Comparison of ENCODE assay signal across 7 mouse cellular contexts in the genomic region with DNA sequence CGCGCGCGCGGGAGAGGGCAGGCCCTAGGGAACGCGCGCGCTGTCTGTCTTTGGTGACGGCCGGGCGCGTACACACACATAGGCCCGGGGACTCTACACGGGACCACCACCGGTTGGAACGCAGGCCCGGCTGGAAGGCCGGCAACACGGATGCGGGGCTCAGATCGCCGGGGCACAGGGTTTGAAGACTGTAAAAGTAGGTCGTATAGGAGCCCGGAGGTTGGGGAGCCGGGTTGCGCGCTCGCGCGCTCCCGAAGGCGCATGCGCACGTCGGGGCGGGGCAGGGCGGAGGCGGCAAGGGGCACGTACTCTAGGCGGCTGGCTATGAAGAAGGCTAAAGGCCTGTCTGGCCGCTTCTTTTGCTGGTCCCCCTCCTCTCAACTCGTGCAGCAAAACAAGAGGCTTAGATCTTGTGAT. TPM values are rescaled to one million over a fixed set of nuclear protein-coding genes. Genes with fewer than 3 reads are reported as not detected.
A peak's percentile ranks its signal among the peaks of the same experiment; 100 is the strongest.
DNase-seq lines count a peak whose midpoint lies in the region; ATAC-seq and TF ChIP-seq lines count a peak whose summit lies in the region.

No protein-coding gene starts in this region.

- no peak; the same call in 1 of the 2 replicates for TF ChIP-seq POLR2A in small intestine, adult 2 months (IDR thresholded peaks at IDR 0.05; ENCODE audit: low read depth, low read length)

- peaks cover 17% of the 10 kb centered on the region for H3K4me1 ChIP-seq in intestine, embryonic 15.5 days (replicated peaks)
- peaks cover 26% of the 10 kb centered on the region for H3K4me1 ChIP-seq in midbrain, embryonic 10.5 days
- peaks cover 6% of the 10 kb centered on the region for H3K4me1 ChIP-seq in small intestine, adult 2 months (ENCODE audit: control insufficient read depth, insufficient read depth, insufficient read length, low read length)

- peak; percentile 94 to 95 for DNase-seq in adrenal gland, adult 18-20 months (ENCODE audit: low spot score in 2 of 2)
- peak; percentile 88 for DNase-seq in embryo, embryonic 10.5 days (ENCODE audit: low spot score)
- DNase-seq in gastrocnemius, postnatal 25 days = peak; percentile 93
- peak; percentile 92 for DNase-seq in left cerebral cortex, postnatal 25 days (ENCODE audit: low spot score in 2 of 2)
- peak; percentile 90 for DNase-seq in midbrain, embryonic 10.5 days (ENCODE audit: low spot score)

- WGBS in intestine, embryonic 15.5 days = under 1% methylated on average over 43 of the region's 43 CpGs
- under 1% methylated on average over 43 of the region's 43 CpGs for WGBS in midbrain, embryonic 10.5 days
- under 1% methylated on average over 43 of the region's 43 CpGs for WGBS in small intestine, adult 2 months

- peak overlapping the region; percentile 92 for H3K4me3 ChIP-seq in intestine, embryonic 15.5 days (replicated peaks)
- peak overlapping the region; percentile 86 for H3K4me3 ChIP-seq in midbrain, embryonic 10.5 days
- H3K4me3 ChIP-seq in small intestine, adult 2 months (ENCODE audit: low read depth, low read length) = peak overlapping the region; percentile 100

- ATAC-seq in intestine, embryonic 15.5 days = peak; percentile 76

- H3K27me3 ChIP-seq in intestine, embryonic 15.5 days (replicated peaks) = no peaks in the 10 kb centered on the region
- H3K27me3 ChIP-seq in midbrain, embryonic 10.5 days (ENCODE audit: low read depth, poor library complexity, severe bottlenecking) = no peaks in the 10 kb centered on the region
- no peaks in the 10 kb centered on the region for H3K27me3 ChIP-seq in small intestine, adult 2 months (ENCODE audit: control insufficient read depth, insufficient read depth, low read length)

- peaks cover 18% of the 10 kb centered on the region for H3K36me3 ChIP-seq in intestine, embryonic 15.5 days
- H3K36me3 ChIP-seq in midbrain, embryonic 10.5 days = peaks cover 58% of the 10 kb centered on the region
- peaks cover 55% of the 10 kb centered on the region for H3K36me3 ChIP-seq in small intestine, adult 2 months (ENCODE audit: control insufficient read depth, insufficient read depth, low read length)

- intact Hi-C loops in left cerebral cortex, postnatal 25 days (cut with DNase I) = loop anchor here (1.0 to 5.0 kb wide), 3 partner anchors 59 to 140 kb away; no protein-coding TSS in a partner anchor

- H3K9ac ChIP-seq in intestine, embryonic 15.5 days = peak overlapping the region; percentile 99

- TF ChIP-seq CTCF in small intestine, adult 2 months (IDR thresholded peaks at IDR 0.05; ENCODE audit: extremely low read depth, insufficient read length, insufficient replicate concordance, low read depth, low read length) = no peak

- peak overlapping the region; percentile 99 for H3K27ac ChIP-seq in intestine, embryonic 15.5 days
- H3K27ac ChIP-seq in midbrain, embryonic 10.5 days (replicated peaks) = peak overlapping the region; percentile 99
- peak overlapping the region; percentile 100 for H3K27ac ChIP-seq in small intestine, adult 2 months (ENCODE audit: insufficient read depth, low read depth, low read length)

- H3K4me2 ChIP-seq in intestine, embryonic 15.5 days (replicated peaks) = peak overlapping the region; percentile 65

- H3K9me3 ChIP-seq in intestine, embryonic 15.5 days = no peaks in the 10 kb centered on the region
- no peaks in the 10 kb centered on the region for H3K9me3 ChIP-seq in midbrain, embryonic 10.5 days (replicated peaks)

RNA-seq across cellular contexts. Expression of a gene that starts 0.8 kb away (rescaled TPM):
- total RNA-seq in adrenal gland, adult 18-20 months (2021) = 100 to 1,000 TPM; 104 to 122 TPM
- 10 to 100 TPM; 69.6 to 85.0 TPM for total RNA-seq in gastrocnemius, postnatal 25 days (2021)
- polyA plus RNA-seq in intestine, embryonic 15.5 days (2015; fragmentation: Nextera tagmentation; extraction: Ambion mirVana) = 17.5 and 18.1 TPM in 2 replicates
- 100 to 1,000 TPM; 139 to 144 TPM for total RNA-seq in left cerebral cortex, postnatal 25 days (2021)
- 22.6 and 23.5 TPM in 2 replicates for polyA plus RNA-seq in midbrain, embryonic 10.5 days (2016; fragmentation: Nextera tagmentation; extraction: Ambion mirVana)
- polyA plus RNA-seq in small intestine, adult 2 months (2012; rRNA removed) = 78.9 and 162 TPM in 2 replicates

RNA-seq across cellular contexts. Expression of a gene that starts 13.5 kb away (rescaled TPM):
- 1 to 10 TPM in 1 of 2 experiments, not detected in 1; 4.3 TPM for total RNA-seq in adrenal gland, adult 18-20 months (2021)
- not detected for total RNA-seq in gastrocnemius, postnatal 25 days (2021)
- 0.41 TPM in 1 of 2 replicates, not detected in the other for polyA plus RNA-seq in intestine, embryonic 15.5 days (2015; fragmentation: Nextera tagmentation; extraction: Ambion mirVana)
- not detected for total RNA-seq in left cerebral cortex, postnatal 25 days (2021)
- polyA plus RNA-seq in midbrain, embryonic 10.5 days (2016; fragmentation: Nextera tagmentation; extraction: Ambion mirVana) = not detected in 2 replicates
- 0.65 TPM in 1 of 2 replicates, not detected in the other for polyA plus RNA-seq in small intestine, adult 2 months (2012; rRNA removed)

RNA-seq across cellular contexts. Expression of a gene that starts 15.9 kb away (rescaled TPM):
- 10 to 100 TPM in 1 of 2 experiments, 1 to 10 TPM in 1; 6.8 to 19.1 TPM for total RNA-seq in adrenal gland, adult 18-20 months (2021)
- 1 to 10 TPM in 1 of 2 experiments, under 1 TPM in 1; 0.69 to 1.1 TPM for total RNA-seq in gastrocnemius, postnatal 25 days (2021)
- 146 and 163 TPM in 2 replicates for polyA plus RNA-seq in intestine, embryonic 15.5 days (2015; fragmentation: Nextera tagmentation; extraction: Ambion mirVana)
- total RNA-seq in left cerebral cortex, postnatal 25 days (2021) = 1 to 10 TPM; 8.8 to 9.9 TPM
- 22.0 and 25.3 TPM in 2 replicates for polyA plus RNA-seq in midbrain, embryonic 10.5 days (2016; fragmentation: Nextera tagmentation; extraction: Ambion mirVana)
- polyA plus RNA-seq in small intestine, adult 2 months (2012; rRNA removed) = 267 and 816 TPM in 2 replicates

RNA-seq across cellular contexts. Expression of a gene that starts 16.2 kb away (rescaled TPM):
- total RNA-seq in adrenal gland, adult 18-20 months (2021) = under 1 TPM; 0.61 to 0.66 TPM
- not detected for total RNA-seq in gastrocnemius, postnatal 25 days (2021)
- polyA plus RNA-seq in intestine, embryonic 15.5 days (2015; fragmentation: Nextera tagmentation; extraction: Ambion mirVana) = 10.1 and 11.4 TPM in 2 replicates
- not detected for total RNA-seq in left cerebral cortex, postnatal 25 days (2021)
- 0.71 and 0.91 TPM in 2 replicates for polyA plus RNA-seq in midbrain, embryonic 10.5 days (2016; fragmentation: Nextera tagmentation; extraction: Ambion mirVana)
- polyA plus RNA-seq in small intestine, adult 2 months (2012; rRNA removed) = 4.4 and 9.8 TPM in 2 replicates

RNA-seq across cellular contexts. Expression of a gene that starts 32.9 kb away (rescaled TPM):
- 1 to 10 TPM in 1 of 2 experiments, not detected in 1; 3.4 TPM for total RNA-seq in adrenal gland, adult 18-20 months (2021)
- not detected for total RNA-seq in gastrocnemius, postnatal 25 days (2021)
- polyA plus RNA-seq in intestine, embryonic 15.5 days (2015; fragmentation: Nextera tagmentation; extraction: Ambion mirVana) = not detected in 2 replicates
- not detected for total RNA-seq in left cerebral cortex, postnatal 25 days (2021)
- not detected in 2 replicates for polyA plus RNA-seq in midbrain, embryonic 10.5 days (2016; fragmentation: Nextera tagmentation; extraction: Ambion mirVana)
- polyA plus RNA-seq in small intestine, adult 2 months (2012; rRNA removed) = 0.76 and 58.9 TPM in 2 replicates

Comparison
In these comparisons a context has a peak if more than half of its experiments do, and no peak if none do; other contexts are left out.
1. Peak in every context shown above with its lines: DNase-seq, ATAC-seq, H3K4me3 ChIP-seq and H3K27ac ChIP-seq.